Mouse (Mus musculus): ENCODE data around the gene Prickle2.
A peak's percentile ranks its signal among the peaks of the same experiment; 100 is the strongest.

The Prickle2 gene

GRCm38 (mm10) chr6:92706145-92706466 is at the start of gene Prickle2:
TSS of gene Prickle2 (minus strand) at chr6:92706155.
- DNase-seq, result peak; percentile 61

- no peak for DNase-seq
Measured at GRCm38 (mm10) chr6:92752737-92753136, 46.8 kb upstream of the Prickle2 start.

GRCm38 (mm10) chr6:92749420-92749819 is 43.5 kb upstream of the Prickle2 start:
- no peak for DNase-seq

- peak; percentile 67 for DNase-seq
Measured at GRCm38 (mm10) chr6:92743605-92744004, 37.6 kb upstream of the Prickle2 start.

- DNase-seq, result peak; percentile 42
Measured at GRCm38 (mm10) chr6:92737116-92737515, 31.2 kb upstream of the Prickle2 start.

- no peak for DNase-seq
Measured at GRCm38 (mm10) chr6:92733651-92734050, 27.7 kb upstream of the Prickle2 start.

DNA sequence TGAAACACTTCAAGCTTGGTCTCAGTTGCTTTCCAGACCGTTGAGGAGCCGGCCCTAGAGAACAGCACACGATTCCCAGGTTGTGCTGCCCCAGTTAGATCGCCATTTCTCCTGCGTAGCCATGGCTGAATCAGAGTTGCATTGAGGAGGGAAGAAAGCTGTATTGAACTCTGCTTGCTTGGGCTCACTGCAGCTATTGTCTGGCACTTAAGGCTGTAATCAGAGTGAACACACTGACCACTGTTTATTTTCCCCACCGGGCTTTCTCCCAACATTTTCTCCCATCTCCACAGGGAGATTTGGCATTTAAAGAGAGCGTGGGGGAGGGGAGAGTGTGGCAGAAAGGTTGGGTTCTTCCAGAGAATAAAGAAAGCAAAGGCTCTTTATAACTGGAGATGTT is 22.6 kb upstream of the Prickle2 start:
- no peak for DNase-seq

DNA sequence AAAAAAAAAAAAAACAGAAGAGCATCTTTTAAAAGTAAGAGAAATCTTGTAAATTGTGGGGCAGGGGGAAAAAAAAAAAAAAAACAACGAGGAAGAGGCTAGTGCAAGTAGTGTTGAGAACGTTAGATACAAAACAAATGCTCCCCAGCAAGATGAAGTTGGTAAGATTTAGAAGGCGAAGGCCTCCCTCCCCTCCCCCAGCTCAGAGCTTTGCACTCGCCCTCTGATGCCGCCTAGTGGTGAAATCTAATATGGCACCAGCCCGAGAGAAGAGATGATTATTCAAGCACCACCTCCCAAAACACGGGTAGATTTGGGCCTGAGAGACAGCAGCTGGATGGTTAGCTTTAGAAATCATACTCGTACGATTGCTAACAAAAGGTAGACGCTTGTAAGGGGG is 22.1 kb upstream of the Prickle2 start:
- DNase-seq, result peak; percentile 79

GRCm38 (mm10) chr6:92727351-92727986 is 21.5 kb upstream of the Prickle2 start:
- DNase-seq, result no peak

GRCm38 (mm10) chr6:92726121-92726520 is 20.2 kb upstream of the Prickle2 start:
- DNase-seq, result peak; percentile 52

GRCm38 (mm10) chr6:92724394-92724793 is 18.4 kb upstream of the Prickle2 start:
- no peak for DNase-seq

DNA sequence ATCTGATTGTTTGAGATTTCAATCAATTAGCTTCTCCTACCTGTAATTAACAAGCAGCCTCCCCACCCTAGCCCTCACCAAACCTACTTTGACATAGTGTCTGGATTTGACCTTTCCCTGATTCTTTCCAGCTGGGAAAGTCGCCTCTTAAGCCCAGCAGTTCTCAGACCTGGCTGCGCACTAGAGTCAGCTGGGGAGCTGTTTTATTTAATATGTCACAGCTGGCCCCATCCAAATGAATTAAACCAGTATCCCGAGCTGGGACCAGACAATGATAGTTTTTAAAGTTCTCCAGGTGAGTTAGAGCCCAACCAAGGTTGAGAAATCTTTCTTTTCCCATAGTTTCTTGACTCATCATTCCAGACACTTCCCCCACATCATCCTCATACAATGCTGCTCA is 9.9 kb upstream of the Prickle2 start:
- DNase-seq, result no peak

GRCm38 (mm10) chr6:92714748-92715147 is 8.8 kb upstream of the Prickle2 start:
- DNase-seq, result no peak

DNA sequence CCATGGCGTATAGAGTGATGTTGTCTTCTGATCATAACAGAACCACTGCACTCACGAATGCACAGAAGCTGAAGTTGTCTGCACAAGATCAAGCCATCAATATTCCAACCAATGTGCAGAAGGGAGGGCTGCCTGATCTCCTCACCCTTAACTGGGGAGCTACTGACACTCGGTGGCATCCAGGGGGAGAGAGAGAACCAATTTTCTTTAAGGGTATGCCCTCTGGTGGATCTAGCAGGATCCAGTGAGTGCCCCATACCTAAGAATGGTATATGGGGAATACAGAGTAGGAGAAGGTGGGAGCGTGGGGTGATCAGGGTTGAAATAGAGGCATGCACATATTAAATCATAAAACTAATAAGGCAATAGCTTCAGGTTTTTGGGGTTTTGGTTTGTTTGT is 2.2 kb upstream of the Prickle2 start:
- no peak for DNase-seq

GRCm38 (mm10) chr6:92705353-92706144 is 406 bp downstream of the Prickle2 start:
- no peak for DNase-seq

DNA sequence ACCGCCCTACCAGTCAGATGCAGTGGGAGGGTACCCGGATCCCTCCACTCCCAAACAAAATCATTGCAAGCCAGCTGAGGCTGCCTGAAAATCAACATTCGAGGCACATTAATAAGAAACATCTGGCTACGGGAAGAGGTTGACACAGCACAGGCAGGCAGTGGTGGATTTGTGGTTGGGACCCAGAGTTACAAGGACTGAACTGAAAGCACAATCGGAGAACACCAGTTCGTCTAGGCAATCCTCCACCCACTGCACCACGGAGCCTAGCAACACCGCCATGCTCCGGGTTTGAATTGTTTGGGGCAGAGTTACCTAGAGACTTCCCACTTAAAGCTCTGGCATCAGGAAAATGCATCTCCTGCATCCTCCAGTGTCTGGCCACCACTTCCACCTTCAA is 1.1 kb downstream of the Prickle2 start:
- no peak for DNase-seq

- DNase-seq, result no peak
Measured at GRCm38 (mm10) chr6:92699491-92700209, 6.3 kb downstream of the Prickle2 start.

- DNase-seq, result peak; percentile 66
Measured at GRCm38 (mm10) chr6:92697807-92698206, 8.1 kb downstream of the Prickle2 start.

GRCm38 (mm10) chr6:92687317-92687716 is 18.6 kb downstream of the Prickle2 start:
- no peak for DNase-seq

- DNase-seq, result no peak
Measured at GRCm38 (mm10) chr6:92674394-92674925, 31.5 kb downstream of the Prickle2 start.

- no peak for DNase-seq
Measured at GRCm38 (mm10) chr6:92670518-92671147, 35.3 kb downstream of the Prickle2 start.

GRCm38 (mm10) chr6:92669623-92670022 is 36.3 kb downstream of the Prickle2 start:
- DNase-seq, result no peak

DNA sequence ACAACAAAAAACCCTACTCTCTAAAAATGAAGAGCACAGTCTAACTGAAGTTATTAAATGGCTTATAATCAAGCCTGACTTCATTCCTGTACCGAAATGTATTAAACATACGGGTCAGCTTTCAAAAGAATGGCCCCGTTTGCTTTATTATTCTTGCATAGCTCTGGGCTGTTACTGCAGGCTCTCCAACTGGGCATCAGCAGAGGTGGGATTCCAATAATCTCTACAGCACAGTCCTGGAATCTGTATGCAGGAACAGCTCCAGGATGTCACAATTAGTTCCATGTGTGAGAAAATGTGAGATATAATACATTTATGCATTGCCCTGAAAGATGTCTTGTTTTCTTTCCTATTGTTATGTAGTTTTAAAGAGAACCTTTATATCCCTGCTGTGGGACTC is 38.4 kb downstream of the Prickle2 start:
- no peak for DNase-seq
